Mouse (Mus musculus): ENCODE measurements around the gene Dgcr6.
"Not testable (repeated sequence)": the region's sequence is repeated elsewhere in the genome, so short reads cannot be mapped to it uniquely, and the experiment has no call there.

Dgcr6 gene

DNA sequence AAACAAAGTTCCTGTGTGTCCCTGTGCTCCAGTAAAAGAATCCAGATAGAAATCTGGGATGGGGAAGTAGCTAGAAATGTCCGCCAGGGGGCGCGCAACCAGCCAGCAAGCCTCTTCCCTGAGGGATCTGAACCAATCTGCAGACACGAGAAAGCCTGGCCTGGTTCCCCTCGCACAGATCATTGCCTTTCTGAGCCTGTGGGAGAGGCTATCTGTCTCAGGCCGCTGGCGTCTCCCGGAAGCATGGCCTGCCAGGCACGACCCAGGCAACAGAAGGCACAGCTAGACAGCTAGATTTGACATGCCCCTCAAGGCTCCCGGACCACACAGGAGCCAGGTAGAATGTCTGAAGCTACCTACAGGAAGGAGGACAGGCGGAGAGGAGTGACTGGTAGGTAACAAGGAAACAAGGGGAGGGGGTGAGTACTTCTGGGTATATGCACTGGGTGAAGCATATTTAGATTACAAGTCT is at the start of gene Dgcr6:
Gene Dgcr6 (plus strand): TSS at position 130 of the 472 bp plus-strand sequence.
- DNase-seq (ENCODE audit: low spot score in 2 of 2), result peak in 1 of 2 experiments; percentile 85

DNA sequence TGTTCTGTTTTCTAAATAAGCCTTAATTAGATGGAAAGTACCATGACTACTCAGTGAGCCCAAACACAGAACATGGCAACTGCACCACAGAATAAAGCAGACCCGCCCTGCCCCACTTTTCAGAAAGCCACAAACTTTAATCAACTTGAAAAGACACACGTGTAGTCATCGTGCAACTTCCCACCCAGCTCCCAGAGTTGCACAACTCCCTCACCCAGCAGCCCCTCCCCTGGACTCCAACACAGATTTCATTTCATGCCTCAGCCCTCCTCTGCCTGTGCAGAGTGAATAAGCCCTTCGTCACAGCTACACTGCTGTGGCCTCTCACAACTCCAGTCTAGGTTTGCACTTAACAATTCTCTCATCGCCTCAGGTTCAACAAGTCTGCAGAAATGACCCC is 48.1 kb upstream of the Dgcr6 start:
- no peak for DNase-seq (ENCODE audit: low spot score in 2 of 2)

DNA sequence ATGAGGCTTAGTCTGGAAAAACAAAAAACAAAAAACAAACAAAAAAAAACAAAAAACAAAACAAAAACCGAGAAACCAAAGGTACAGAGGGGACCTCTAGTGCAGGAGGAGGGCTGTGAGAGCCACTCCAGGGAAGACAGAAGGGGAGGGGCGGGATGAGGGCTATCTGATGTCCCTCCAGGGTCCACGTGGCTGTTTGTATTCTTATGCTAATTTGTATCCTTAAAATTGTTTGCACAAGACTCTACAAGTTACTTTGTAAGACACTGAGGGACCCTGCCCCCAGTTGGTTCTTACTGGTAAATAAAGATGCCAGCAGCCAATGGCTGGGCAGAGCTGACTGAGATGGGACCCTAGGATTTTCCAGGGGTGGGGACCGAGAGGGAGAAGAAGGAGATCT is 45.6 kb upstream of the Dgcr6 start:
- no peak for DNase-seq (ENCODE audit: low spot score in 2 of 2)

DNA sequence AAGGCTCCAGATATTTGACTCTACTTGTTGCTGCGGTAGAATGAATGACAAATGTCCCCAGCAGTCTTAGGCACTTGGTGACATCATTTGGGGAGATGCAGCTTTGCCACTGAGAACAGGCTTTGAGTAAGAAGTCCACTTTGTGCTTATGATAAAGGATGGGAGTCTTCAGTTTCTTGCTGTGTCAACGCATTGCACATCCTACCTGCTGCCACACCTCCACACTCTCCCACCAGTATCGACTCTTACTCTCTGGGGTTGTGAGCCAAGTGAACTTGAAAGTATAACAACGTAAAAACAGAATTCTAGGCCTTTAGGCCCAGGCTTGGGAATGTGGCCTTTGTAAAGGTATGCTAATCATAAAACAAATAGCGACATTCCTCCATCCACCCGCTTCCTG is 41.6 kb upstream of the Dgcr6 start:
- no peak for DNase-seq (ENCODE audit: low spot score in 2 of 2)

DNA sequence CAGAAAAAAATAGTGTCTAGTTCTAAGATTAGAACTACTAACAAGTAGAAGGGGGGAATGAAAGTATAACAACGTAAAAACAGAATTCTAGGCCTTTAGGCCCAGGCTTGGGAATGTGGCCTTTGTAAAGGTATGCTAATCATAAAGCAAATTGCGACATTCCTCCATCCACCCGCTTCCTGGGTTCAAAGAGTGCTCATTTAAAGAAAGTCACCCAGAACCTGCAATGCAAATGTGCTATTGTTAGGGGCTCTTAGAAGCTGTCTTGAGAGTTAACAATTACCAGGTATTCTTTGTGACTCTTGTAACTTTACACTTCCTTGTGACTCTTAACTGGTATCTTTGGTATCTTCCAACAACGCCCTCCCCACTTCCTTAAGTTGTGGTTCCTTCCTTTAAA is 36.2 kb upstream of the Dgcr6 start:
- not testable (repeated sequence) for DNase-seq (ENCODE audit: low spot score in 2 of 2)

DNA sequence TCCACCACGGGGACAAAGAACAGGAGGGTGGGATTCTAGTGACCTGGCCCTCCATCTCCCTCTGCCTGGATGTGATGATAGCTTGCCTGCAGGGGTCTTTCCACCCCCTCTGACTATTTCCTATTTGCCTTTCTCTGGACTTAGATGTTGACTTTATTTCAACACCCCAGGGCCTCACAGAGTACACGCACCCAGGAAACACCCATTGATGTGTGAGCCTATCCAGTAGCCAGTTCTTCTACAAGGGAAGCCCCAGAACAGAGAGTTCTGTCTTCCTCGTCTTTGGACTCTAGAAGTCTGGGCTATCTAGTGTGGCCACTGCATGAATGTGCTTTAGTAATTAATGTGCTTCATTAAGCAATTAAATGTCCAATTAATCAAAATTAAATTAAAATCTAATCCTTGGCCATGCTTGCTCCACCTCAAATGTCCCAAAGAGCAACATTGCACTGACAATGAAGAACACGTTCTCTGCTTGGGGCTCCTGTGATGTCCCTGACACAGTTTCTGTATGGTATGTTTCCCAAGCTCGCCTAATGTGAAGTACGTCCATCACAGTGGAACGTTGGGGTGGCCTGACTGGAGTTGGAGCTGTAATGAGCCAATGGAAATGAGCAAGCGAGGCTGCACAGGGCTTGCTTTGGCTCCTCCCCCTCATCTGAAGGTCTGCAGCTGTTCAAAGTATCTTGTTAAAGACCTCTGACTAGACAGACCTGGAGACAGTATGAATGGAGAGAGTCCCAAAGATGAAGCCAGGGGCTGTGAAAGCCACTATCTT is 29.7 kb upstream of the Dgcr6 start:
- no peak for DNase-seq (ENCODE audit: low spot score in 2 of 2)

DNA sequence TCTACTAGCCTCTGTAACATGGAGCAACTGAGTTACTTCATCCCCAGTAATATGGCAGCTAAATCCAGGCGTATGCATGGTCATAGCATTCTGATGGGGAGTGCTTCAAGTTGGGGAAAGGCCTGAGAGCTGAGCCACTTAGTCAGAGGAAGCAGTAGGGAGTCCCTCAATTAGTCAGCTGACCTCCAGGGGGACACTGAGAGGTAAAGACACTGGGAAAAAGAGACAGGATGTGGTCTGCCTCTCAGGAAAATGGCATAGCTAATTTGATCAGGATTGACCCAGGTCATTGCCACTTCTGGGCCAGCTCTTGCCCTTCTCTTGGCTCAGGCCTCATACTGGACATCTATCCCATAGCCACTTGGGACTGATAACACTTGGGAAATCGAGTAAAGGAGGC is 25.3 kb upstream of the Dgcr6 start:
- DNase-seq (ENCODE audit: low spot score in 2 of 2), result no peak

DNA sequence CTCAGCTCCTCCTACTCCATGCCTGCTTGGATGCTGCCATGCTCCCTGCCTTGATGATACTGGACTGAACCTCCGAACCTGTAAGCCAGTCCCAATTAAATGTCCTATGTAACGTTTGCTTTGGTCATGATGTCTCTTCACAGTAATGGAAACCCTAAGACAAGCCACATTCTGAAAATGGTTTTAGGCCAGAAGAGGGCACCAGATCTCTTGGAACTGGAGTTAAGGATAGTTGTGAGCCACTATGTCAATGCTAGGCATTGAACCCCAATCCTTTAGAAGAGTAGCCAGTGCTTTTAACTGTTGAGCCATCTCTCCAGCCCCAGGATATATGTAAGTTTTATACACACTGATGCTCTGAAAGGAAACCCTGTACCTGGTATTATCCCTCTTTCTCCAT is 20.9 kb upstream of the Dgcr6 start:
- peak in 1 of 2 experiments; percentile 48 for DNase-seq (ENCODE audit: low spot score in 2 of 2)

DNA sequence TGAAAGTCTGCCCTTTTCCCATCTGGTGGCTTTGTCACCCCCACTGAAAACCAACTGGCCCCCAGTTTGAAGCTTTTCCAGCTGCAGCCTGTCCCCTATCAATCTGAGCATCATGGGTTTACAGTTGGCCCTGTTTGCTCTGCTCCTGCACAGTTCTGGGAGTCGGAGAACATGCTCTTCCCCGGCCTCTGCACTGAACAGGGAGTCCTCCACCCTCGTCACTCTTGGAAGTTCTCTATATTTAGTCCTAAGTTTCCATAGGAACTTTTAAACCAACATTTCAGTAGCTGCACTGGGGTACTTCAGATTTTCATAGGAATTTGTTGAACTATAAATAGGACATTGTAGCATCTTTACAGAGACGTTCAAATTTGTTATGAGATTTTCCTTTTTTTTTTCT is 19.4 kb upstream of the Dgcr6 start:
- peak in 1 of 2 experiments; percentile 33 for DNase-seq (ENCODE audit: low spot score in 2 of 2)

DNA sequence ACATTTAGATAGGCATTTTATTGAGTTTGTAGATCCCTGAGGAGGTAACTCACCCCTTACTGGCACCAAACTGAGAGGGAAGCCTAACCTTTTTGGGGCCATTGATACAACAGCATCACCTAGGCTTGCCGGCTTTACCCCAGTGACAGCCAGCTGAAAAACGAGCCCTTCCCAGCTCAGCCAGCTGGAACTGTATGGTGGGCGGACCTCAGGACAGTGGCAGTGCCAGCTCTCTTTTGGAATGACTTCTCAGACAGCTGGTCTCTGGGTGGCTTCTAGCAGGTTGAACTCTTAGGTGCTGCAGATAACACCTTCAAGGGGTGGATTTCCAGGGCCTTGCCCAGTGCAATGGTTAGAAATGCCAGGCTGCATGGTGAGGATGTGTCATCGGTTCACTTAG is 18.4 kb upstream of the Dgcr6 start:
- DNase-seq (ENCODE audit: low spot score in 2 of 2), result no peak

DNA sequence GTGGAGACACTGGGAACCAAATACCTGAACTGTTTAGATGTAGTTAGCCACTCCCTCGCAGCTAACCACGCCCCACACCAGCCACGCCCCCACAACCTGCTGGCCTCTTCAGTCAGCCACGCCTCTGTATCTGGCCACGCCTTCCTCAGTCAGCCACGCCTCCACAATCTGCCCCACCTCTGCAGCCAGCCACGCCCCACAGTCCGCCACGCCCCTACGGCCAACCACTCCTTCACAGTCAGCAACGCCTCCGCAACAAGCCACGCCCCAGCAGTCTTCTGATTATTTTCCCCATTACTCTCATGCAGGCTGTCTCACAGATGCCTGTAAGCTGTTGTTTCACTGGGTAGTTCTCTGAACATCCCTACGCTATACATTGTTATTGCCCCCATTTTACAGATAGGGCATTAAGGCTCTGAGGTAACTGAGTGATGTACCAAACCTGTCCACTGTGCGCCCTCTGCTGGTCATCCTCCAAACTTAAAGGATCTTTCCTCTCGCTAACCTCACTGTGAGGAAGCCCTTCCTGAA is 16.2 kb upstream of the Dgcr6 start:
- DNase-seq (ENCODE audit: low spot score in 2 of 2), result no peak

DNA sequence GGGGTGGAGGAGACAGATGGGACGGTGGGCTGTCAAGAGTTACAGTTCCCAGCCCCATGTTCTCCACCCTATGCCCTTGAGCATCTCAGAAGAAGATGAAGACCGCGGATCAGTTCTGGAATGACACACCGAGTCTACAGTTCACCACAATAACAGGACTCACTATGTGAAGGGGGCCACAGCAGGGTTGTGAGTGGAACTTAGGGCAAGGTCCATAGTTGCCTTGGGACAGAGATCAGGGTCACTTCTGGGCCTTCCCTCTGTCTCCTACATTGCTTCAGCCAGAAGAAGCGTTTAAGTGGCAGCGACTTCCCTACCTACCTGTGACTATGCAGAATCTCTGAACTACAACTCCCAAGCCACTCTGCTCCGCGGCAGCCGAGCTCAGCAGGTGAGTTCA is 15.6 kb upstream of the Dgcr6 start:
- no peak for DNase-seq (ENCODE audit: low spot score in 2 of 2)

DNA sequence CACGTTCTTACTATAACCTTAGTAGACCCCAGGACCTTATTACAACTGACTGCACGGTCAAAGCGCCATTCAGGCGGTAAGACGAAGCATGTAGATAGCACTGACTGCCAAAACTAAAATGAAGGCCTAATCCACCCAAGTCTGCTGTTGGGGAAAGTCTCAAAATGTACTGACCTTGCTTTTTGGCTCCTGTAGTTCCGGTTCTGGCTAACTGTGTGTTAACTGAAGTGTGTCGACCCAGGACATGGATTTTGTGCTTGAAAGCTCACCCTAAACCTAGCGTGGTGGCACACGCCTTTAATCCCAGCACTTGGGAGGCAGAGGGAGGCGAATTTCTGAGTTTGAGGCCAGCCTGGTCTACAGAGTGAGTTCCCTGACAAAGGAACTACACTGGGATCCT is 7.7 kb upstream of the Dgcr6 start:
- DNase-seq (ENCODE audit: low spot score in 2 of 2), result no peak

DNA sequence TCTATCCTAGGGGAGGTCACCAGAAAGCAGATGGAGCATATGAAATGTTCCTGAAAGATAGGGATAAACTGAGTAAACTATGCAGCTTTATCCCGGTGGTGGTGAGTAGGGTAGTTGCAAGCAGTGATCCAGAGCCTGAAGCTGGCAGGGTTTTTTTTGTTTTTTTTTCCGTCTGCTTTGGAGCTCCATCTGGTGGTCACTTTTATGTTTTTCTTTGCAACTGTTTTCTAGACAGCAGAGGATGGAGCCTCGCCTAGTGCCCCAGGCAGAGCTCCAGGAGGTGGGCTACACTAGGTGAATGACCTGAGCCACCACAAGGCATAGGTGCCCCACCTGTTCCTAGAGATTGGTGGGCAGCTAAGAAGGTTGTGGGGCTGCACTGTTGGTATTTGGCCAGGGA is 5.0 kb upstream of the Dgcr6 start:
- peak in 1 of 2 experiments; percentile 53 for DNase-seq (ENCODE audit: low spot score in 2 of 2)

DNA sequence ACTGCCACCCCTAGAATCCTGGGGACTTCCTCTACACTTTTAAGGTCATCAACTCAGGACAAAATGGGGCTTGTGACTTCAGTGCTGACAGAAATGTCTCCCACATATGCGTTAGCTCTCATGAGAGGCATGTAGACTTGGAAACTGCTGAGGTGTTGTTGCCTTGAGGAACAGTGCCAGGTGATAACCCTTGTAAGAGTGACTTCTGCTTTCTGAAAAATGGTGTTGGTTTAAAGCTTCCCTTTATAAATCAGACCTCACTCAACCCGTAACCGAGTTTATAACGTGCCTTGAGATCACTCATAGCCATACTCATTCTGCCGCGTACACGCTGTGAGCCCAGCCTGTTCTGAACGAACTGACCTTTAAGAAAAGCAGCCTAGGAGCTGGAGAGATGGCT is 4.6 kb upstream of the Dgcr6 start:
- DNase-seq (ENCODE audit: low spot score in 2 of 2), result no peak

DNA sequence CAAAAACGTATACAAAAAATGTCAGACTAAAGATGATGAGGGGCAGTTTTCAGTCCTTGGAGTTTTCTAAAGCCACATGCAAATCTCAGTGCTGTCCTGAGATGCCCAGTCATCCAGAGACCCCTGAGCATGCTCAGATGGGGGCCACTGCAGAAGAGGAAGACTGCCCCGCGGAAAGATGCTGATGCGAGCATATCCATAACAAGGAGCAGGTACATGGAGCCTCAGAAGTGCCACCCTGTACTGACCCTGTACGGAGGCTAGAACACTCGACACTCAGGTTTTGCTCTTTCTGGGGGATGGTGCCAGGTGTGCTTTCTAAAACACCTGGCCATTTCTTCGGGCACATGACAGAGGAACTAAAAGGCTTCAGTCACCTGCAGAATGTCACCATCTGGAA is 338 bp upstream of the Dgcr6 start:
- DNase-seq (ENCODE audit: low spot score in 2 of 2), result no peak

DNA sequence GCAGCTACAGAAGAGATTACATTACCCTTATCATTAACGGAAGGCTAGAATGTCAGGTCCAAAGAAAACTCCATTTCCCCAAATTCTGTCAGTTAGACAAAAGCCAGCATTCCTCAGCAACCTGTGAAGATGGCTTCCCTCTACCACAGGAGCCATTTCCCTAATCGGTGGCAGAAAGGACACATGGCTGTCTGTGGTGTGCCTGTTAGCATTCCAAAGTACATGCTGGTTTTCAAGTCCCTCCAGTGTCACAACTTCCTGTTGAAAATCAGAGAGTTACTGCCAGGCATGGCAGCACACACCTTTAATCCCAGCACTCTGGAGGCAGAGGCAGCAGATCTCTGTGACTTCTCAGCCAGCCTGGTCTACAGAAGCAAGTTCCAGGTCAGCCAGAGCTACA is 3.6 kb downstream of the Dgcr6 start:
- no peak for DNase-seq (ENCODE audit: low spot score in 2 of 2)

DNA sequence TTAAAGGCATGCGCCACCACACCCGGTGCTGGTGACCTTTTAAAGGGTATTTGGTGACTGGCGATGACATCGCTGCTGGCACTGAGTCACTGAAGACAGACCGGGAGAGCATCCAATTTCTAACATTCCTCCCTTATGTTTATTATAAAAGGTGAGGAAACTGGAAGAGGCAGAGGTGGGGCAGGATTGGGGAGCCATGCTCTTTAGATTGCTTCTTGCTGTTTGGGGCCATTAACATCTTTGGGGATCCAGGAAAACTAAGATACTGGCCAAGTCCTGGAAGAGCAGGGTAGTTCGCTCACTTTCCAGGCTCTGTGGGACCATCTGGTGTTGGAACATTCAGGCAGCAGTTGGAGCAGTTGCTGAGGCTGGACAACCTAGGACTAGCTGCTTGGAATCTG is 5.7 kb downstream of the Dgcr6 start:
- no peak for DNase-seq (ENCODE audit: low spot score in 2 of 2)

DNA sequence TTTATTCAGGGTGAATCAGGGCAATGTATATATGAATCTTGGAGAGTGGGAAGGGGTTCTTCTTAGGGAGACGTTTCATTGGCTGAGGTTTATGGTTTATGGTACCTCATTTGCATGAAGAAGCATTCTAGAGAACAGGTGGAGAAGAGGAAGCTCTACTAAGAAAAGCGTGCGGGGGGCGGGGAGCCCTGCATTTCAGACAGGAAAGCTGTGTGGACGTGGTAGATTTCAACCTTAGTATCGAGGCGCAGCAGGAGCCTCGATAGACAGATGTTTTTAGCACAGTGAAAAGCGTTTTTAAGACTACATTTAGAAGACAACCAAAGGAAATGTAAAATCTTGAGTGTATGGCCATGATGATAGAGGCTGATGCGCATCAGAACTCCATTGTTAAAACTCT is 6.6 kb downstream of the Dgcr6 start:
- DNase-seq (ENCODE audit: low spot score in 2 of 2), result no peak

DNA sequence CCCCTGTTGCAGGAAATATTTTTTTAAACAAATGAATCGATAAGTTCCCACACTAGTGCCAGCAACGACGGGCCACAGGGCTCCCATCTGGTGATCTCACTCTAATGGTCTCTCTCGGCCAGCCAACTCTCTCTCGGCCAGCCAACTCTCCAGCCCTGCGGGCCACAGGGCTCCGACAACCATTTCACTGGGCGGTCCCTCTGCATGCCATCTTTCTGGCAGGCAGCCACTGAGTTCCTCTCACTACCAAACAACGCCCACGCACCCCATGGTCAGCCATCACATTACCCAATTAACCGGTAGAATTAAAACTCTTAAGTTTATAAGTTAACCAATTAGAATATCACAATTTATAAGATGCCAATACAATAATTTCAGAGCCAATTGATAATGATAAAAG is 8.5 kb downstream of the Dgcr6 start:
- no peak for DNase-seq (ENCODE audit: low spot score in 2 of 2)

DNA sequence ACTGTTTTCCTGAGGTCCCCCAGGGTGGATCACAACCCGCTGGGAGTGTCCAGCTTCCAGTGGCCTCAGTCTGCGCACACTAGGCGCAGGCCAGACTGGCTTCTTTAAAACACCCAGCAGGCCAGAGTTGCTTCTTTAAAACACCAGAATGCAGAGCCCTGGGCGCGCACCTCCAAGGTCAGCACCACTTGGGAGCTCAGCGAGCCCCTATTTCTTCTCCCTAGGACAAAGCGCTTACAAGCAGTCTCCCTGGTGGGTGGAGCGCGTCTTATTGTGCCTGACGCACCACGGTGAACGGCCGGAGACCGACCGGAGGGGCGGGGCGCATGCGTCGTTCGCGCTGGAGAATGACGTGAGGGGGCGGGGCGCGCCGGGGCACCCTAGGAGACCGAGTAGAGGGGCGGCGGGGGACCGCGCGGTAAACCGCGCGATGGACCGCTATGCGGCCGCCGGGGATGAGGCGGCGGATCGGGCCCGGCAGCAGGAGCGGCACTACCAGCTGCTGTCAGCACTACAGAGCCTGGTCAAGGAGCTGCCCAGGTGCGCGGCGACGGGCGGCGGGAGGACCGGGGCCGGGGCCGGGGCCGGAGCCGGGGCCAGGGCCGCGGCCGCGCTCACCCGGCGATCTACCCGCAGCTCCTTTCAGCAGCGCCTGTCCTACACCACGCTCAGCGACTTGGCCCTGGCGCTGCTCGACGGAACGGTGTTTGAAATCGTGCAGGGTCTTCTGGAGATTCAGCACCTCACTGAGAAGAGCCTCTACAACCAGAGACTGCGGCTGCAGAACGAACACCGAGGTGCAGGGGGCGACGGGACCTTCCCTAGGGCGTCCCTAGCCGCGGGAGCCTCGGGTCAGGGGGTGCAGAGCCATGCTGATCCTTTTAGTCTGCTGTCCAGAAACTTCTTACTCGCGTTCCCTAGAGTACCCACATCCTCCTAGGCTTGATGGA is 13.7 kb downstream of the Dgcr6 start:
- DNase-seq (ENCODE audit: low spot score in 2 of 2), result peak; percentile 61 to 90

DNA sequence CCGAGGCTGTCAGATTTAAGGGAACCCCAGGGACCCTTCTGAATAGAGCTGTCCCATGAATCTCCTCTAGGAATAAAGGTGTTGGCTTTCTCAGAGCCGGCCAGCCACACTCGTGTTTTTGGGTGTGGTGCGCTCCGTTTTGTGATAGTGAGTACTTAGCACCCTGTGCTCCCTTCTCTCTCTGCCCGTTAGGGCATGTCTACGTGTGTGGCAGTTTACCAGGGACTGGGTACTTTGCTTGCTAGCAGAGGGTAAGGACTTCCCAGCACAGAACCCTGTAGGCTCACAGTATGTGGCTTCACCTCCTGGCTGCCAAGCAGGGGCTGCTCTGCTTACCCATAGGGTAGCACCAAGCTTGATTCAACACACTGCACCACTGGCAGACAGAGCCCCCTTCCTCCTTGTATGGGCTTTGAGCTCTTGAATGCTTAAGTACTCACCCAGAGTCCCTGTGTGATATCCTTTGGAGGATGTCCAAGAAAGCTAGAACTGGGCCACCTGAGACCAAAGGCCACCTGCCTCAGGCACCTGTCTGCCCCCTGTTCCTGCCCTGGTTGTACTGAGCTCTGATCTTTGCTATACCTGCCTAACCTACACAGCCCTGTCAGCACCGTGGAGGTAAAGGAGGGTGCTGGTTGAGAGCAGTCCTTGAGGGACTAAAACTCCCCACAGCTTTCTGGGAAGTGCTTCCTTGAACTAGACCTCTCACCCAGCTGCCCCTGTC is 16.2 kb downstream of the Dgcr6 start:
- no peak for DNase-seq (ENCODE audit: low spot score in 2 of 2)

Data from left cerebral cortex, adult 9 months (tissue).